Mouse (Mus musculus): Measurements from ENCODE around the gene Gpatch2.

DNA sequence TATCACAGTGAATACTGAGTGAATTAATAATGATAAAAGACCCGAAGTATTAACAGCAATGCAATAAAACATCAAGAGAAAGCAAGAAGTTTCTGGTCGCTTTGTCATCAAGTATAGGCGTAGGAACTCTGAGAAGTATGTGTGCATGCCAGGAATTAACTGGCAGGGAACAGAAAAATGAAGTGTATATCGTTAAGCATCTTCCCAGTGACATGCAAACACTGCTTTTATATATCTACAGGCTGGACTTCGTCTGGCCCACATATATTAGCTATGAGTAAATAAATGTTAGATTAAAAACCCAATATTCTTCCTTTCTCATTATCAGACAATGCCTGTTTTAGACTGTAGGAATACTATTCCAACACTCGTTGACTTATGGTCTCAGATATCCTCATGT, 9.8 kb upstream of the Gpatch2 start:
- no peak for TF ChIP-seq POLR2A (IDR thresholded peaks at IDR 0.05; ENCODE audit: borderline replicate concordance, extremely low read depth, insufficient read depth, insufficient read length, poor library complexity, severe bottlenecking)
- TF ChIP-seq CTCF (IDR thresholded peaks at IDR 0.05; ENCODE audit: borderline replicate concordance, extremely low read depth, insufficient read depth, insufficient read length), result no peak

All from brain, embryonic 14.5 days (tissue).